Mouse (Mus musculus) kidney, embryonic 15.5 days (tissue): ENCODE measurements around the gene Tet3. TPM values are rescaled to one million over a fixed set of nuclear protein-coding genes. Genes with fewer than 3 reads are reported as not detected.

Experiments
- ATAC-seq: fragments of 200-750 bp; cut with Nextera tagmentation; replicated peaks from 2 replicates; pipeline ENCODE4 v1.8.0; 2017; ENCODE audit warnings: moderate TSS enrichment; ENCODE audit not compliant: low FRiP score
- H3K27ac ChIP-seq: fragments of 300-500 bp; sonication (generic); 2 replicates; pipeline ENCODE4 v1.5.1; 2015; ENCODE audit warnings: mild to moderate bottlenecking, inconsistent platforms
- H3K27me3 ChIP-seq: fragments of 300-500 bp; sonication (generic); 2 replicates; pipeline ENCODE4 v1.6.1; 2015; ENCODE audit warnings: inconsistent platforms
- H3K36me3 ChIP-seq: fragments of 300-500 bp; sonication (generic); 2 replicates; pipeline ENCODE4 v1.6.1; 2015; ENCODE audit warnings: inconsistent platforms
- H3K4me1 ChIP-seq: fragments of 300-500 bp; sonication (generic); 2 replicates; pipeline ENCODE4 v1.6.1; 2015; ENCODE audit warnings: inconsistent platforms
- H3K4me2 ChIP-seq: fragments of 300-500 bp; sonication (generic); 2 replicates; pipeline ENCODE4 v1.6.1; 2015; ENCODE audit warnings: moderate library complexity, mild to moderate bottlenecking, inconsistent platforms
- H3K4me3 ChIP-seq: fragments of 300-500 bp; sonication (generic); replicated peaks from 2 replicates; pipeline ENCODE4 v1.5.1; 2015; ENCODE audit warnings: mild to moderate bottlenecking, inconsistent platforms
- H3K9ac ChIP-seq: fragments of 300-500 bp; sonication (generic); 2 replicates; pipeline ENCODE4 v1.6.1; 2015; ENCODE audit warnings: mild to moderate bottlenecking, inconsistent platforms
- H3K9me3 ChIP-seq: fragments of 300-500 bp; sonication (generic); replicated peaks from 2 replicates; pipeline ENCODE4 v1.6.1; 2016; ENCODE audit warnings: inconsistent platforms
- WGBS: fragments of 180-500 bp; shearing (Covaris S2); methylation state at CpG from one replicate; pipeline ENCODE4 v1.1.7; 2015; ENCODE audit warnings: mixed read lengths; 5-methylcytosine and 5-hydroxymethylcytosine counted together
- polyA plus RNA-seq: library from polyadenylated mRNA; unstranded; fragments of >200 nt; fragmentation: Nextera tagmentation; extraction: Ambion mirVana; gene quantifications from 2 replicates; pipeline ENCODE4 v1.2.1, GENCODE M21; 2015

Gene Tet3
- polyA plus RNA-seq, 1 experiment from 2014 or later: 51.4 TPM

DNA sequence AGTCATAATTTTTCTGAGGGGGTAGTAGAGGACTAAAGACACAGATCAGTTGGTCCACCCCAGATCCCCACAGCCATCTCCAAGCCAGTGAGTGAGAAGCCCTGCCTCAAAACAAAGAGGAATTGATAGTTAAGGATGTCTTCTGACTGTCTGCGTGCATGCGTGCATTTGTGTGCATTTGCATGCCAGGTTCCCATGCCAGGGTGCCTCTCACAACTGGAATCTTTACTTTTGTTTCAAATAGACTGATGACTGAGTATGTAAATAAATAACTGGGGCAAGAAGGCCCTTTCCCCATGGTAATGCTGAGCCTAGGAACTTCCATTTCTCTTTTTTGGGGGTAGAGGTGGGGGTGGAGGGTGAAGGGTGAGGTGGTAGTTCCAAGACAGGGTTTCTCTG lies 41.8 kb downstream of the Tet3 start:
- Histone ChIP-seq H3K4me2 (no peak overlapping the region), H3K9ac (no peak overlapping the region), H3K4me3 (no peak overlapping the region), H3K4me1 (peaks cover 77% of the 10 kb centered on the region), H3K27ac (peak overlapping the region; percentile 59), H3K9me3 (no peaks in the 10 kb centered on the region), H3K36me3 (peaks cover 24% of the 10 kb centered on the region), H3K27me3 (no peaks in the 10 kb centered on the region)
- no peak for ATAC-seq
- WGBS: 87% methylated on average over 2 of the region's 2 CpGs

DNA sequence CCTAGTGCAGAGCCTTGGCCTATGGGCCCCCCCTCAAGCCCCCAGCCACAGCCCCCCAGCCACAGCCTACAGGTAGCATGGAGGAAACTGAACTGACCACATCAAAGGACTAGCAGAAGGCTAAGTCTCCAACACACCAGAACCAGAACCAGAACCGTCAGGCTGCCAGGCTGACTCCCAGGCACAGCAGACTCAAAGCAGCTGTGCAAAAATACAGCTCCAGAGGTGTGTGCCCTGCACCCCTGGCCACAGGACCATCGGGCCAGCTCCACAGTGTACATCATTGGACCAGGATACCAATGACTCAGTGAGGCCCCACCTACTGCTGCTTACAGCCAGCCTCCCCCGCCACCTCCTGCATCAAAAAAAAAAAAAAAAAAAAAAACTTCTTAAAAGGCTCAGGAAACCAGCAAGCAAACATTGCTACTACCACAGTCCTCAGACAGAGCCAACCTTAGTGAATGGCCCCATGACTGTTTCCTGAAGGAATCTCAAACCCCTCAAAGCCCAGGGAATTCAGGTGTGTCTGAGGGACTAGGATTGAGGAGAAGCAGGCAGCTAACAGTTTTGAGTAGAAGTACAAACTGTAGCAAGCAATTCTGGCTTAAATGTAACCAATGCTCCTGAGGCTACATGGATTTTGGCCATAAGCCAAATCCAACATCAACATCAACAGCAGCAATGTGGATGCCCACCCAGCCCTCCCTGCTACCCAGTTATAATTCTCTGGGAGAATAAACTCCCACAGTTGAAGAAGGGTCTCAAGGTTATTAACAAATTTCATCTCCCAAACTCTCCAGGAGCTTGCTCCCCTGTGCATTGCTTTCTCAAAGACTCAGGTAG lies 42.4 kb downstream of the Tet3 start:
- WGBS: 63% methylated on average over 3 of the region's 3 CpGs
- peaks cover 77% of the 10 kb centered on the region for H3K4me1 ChIP-seq

GRCm38 (mm10) chr6:83415356-83415940 lies 43.4 kb downstream of the Tet3 start:
- H3K4me3 ChIP-seq: no peak overlapping the region
- peaks cover 10% of the 10 kb centered on the region for H3K36me3 ChIP-seq
- H3K4me1 ChIP-seq: peaks cover 79% of the 10 kb centered on the region
- no peak overlapping the region for H3K4me2 ChIP-seq
- no peaks in the 10 kb centered on the region for H3K27me3 ChIP-seq
- peak overlapping the region; percentile 59 for H3K27ac ChIP-seq
- ATAC-seq: no peak
- no peaks in the 10 kb centered on the region for H3K9me3 ChIP-seq
- no peak overlapping the region for H3K9ac ChIP-seq
- 74% methylated on average over 12 of the region's 12 CpGs for WGBS

More for the DNA sequence above, 42.4 kb downstream of the Tet3 start:
- H3K27ac ChIP-seq: peak overlapping the region; percentile 59
- H3K9me3 ChIP-seq: no peaks in the 10 kb centered on the region
- H3K9ac ChIP-seq: no peak overlapping the region
- H3K27me3 ChIP-seq: no peaks in the 10 kb centered on the region
- H3K4me3 ChIP-seq: no peak overlapping the region
- no peak overlapping the region for H3K4me2 ChIP-seq
- ATAC-seq: 0 out of 2 replicates have a peak, but pooled peaks have one; percentile 34
- peaks cover 19% of the 10 kb centered on the region for H3K36me3 ChIP-seq

DNA sequence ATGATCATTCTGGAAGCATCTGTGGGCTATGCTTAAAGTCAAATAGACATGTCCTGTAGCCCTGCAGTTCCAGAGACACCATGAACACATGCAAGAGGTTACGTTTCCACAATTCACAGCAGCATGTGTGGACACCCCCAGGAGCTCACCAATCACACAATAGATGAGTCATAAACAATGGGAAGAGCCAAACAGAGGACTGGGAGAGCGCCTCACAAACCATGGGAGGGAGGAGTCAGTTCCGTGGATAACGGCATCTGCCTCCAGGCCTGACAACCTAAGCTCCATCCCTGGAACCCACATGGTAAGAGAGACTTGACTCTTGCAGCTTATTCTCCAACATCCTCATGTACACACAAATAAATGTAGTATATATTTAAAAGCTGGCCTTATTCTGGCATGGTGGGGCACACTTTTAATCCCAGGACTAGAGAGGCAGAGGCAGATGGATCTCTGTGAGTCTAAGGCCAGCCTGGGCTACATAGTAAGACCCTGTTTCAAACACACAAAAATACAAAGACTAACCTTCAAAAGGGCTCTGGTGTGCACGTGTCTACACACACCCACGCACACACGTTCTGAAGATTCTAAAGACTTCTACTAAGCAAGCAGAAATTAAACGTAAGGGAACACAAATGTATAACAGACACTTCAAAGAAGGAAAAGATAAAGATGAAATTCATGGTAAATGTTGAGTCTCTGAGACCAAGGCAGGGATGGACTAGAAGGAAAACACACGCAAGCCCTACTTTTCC lies 44.1 kb downstream of the Tet3 start:
- WGBS: 85% methylated on average over 9 of the region's 9 CpGs
- Histone ChIP-seq H3K36me3 (peaks cover 9% of the 10 kb centered on the region), H3K9ac (no peak overlapping the region), H3K4me2 (no peak overlapping the region), H3K4me1 (peaks cover 83% of the 10 kb centered on the region), H3K4me3 (no peak overlapping the region), H3K27me3 (no peaks in the 10 kb centered on the region), H3K9me3 (no peaks in the 10 kb centered on the region), H3K27ac (no peak overlapping the region)
- no peak for ATAC-seq

DNA sequence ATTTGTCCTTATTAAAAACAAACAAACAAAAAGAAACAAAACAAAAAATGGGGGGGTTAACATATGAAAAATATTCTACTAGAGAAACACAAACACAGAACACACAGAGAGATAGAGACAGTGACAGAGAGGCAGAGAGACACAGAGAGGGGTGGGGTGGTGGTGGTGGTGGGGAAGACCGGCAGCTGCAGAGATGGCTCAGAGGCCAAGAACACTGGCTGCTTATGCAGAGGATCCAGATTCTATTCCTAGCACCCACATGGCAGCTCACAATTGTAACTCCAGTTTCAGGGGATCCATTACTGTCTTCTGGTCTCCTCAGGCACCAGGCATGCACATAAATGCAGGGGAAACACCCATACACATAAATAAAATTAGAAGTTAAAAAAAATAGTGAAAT lies 45.2 kb downstream of the Tet3 start:
- Histone ChIP-seq H3K4me1 (peaks cover 83% of the 10 kb centered on the region), H3K4me3 (no peak overlapping the region), H3K9ac (no peak overlapping the region), H3K9me3 (no peaks in the 10 kb centered on the region), H3K36me3 (peaks cover 9% of the 10 kb centered on the region), H3K27me3 (no peaks in the 10 kb centered on the region), H3K27ac (no peak overlapping the region), H3K4me2 (no peak overlapping the region)
- WGBS: 80% methylated on average over 1 of the region's 1 CpGs
- no peak for ATAC-seq

DNA sequence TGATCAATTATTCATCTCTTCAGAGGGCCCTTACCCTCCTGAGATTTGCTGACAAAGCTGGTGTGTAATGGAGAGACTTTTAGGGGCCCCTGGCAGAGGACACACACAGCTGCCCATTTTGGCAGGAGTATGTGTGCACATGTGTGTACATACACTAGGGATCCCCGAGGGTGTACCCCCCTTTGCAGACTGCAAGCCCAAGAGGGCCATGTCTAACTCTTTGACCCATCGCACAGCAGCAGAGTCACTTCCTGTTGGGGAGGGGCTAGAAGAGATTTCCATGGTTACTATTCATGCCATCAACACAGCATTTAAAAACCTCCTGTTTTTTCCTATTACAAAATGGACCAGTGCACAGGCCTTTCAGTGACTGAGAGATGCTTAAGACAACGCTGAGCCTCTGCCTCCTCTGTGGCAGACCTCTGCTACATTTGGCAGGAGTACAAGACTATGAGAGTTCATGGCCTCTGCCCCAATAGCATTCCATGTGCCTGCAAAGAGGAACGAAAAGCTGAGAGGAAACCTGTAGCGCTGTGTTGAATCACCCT lies 46.0 kb downstream of the Tet3 start:
- WGBS: 34% methylated on average over 5 of the region's 5 CpGs
- Histone ChIP-seq H3K4me3 (no peak overlapping the region), H3K4me2 (no peak overlapping the region), H3K4me1 (peaks cover 76% of the 10 kb centered on the region), H3K9me3 (no peaks in the 10 kb centered on the region), H3K9ac (no peak overlapping the region), H3K27me3 (no peaks in the 10 kb centered on the region), H3K36me3 (peaks cover 12% of the 10 kb centered on the region), H3K27ac (no peak overlapping the region)
- ATAC-seq: 0 out of 2 replicates have a peak, but pooled peaks have one; percentile 38

- ATAC-seq: no peak
- no peak overlapping the region for H3K4me3 ChIP-seq
- no peak overlapping the region for H3K27ac ChIP-seq
- peaks cover 18% of the 10 kb centered on the region for H3K36me3 ChIP-seq
- no peaks in the 10 kb centered on the region for H3K9me3 ChIP-seq
- H3K9ac ChIP-seq: no peak overlapping the region
- H3K4me2 ChIP-seq: no peak overlapping the region
- 84% methylated on average over 10 of the region's 10 CpGs for WGBS
- H3K27me3 ChIP-seq: no peaks in the 10 kb centered on the region
- peaks cover 72% of the 10 kb centered on the region for H3K4me1 ChIP-seq
Observed at GRCm38 (mm10) chr6:83412362-83412853, 46.5 kb downstream of the Tet3 start.

GRCm38 (mm10) chr6:83411635-83412361 lies 47.1 kb downstream of the Tet3 start:
- no peak overlapping the region for H3K27ac ChIP-seq
- H3K4me1 ChIP-seq: peaks cover 66% of the 10 kb centered on the region

DNA sequence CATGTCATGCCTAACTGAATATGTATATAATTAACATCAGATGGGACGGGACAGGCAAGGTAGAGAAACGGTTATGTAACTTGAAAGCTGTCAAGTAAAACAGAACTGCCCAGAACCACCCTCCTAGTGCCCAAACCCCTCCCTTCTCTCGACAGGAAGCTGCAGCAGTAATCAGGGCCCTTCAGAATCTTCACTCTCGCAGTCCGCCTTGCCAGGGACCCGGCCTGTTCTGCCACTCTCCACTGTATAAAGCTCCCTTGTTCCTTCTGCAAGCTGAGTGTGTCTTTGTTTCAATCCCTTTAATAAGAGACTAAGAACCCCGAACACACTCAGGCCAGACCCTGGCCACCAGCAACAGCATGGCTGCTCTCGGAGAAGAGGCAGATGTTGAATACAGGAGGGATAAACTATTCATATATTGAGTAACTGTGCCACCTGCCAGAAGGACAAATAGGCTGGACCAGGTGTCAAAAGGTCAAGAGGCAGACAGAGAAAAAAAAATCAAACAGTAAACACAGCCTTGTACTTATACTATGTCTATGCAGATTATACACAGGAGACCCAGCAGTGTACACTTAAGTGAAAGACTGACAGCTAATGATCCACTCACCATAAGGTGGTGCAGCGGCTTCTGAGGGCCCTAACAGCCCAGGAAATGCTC lies 48.7 kb downstream of the Tet3 start:
- H3K9me3 ChIP-seq: no peaks in the 10 kb centered on the region
- H3K27me3 ChIP-seq: no peaks in the 10 kb centered on the region
- H3K27ac ChIP-seq: peak overlapping the region; percentile 14; the same call in 1 of the 2 replicates
- WGBS: 67% methylated on average over 9 of the region's 9 CpGs
- H3K4me3 ChIP-seq: no peak overlapping the region
- H3K4me1 ChIP-seq: peaks cover 53% of the 10 kb centered on the region
- H3K36me3 ChIP-seq: peaks cover 34% of the 10 kb centered on the region
- no peak for ATAC-seq
- H3K9ac ChIP-seq: no peak overlapping the region
- H3K4me2 ChIP-seq: no peak overlapping the region

More at GRCm38 (mm10) chr6:83411635-83412361, 47.1 kb downstream of the Tet3 start:
- ATAC-seq: no peak
- Histone ChIP-seq H3K4me2 (no peak overlapping the region), H3K9ac (no peak overlapping the region), H3K9me3 (no peaks in the 10 kb centered on the region), H3K4me3 (no peak overlapping the region), H3K36me3 (peaks cover 20% of the 10 kb centered on the region), H3K27me3 (no peaks in the 10 kb centered on the region)
- 81% methylated on average over 9 of the region's 9 CpGs for WGBS

- H3K9me3 ChIP-seq: no peaks in the 10 kb centered on the region
- peaks cover 42% of the 10 kb centered on the region for H3K36me3 ChIP-seq
- H3K4me3 ChIP-seq: no peak overlapping the region
- no peak overlapping the region for H3K9ac ChIP-seq
- peak overlapping the region; percentile 23; the same call in 1 of the 2 replicates for H3K27ac ChIP-seq
- H3K4me1 ChIP-seq: peaks cover 41% of the 10 kb centered on the region
- 77% methylated on average over 9 of the region's 9 CpGs for WGBS
- no peak overlapping the region for H3K4me2 ChIP-seq
- no peaks in the 10 kb centered on the region for H3K27me3 ChIP-seq
- no peak for ATAC-seq
Observed at GRCm38 (mm10) chr6:83408510-83408909, 50.4 kb downstream of the Tet3 start.
